Mouse (Mus musculus): ENCODE results near the gene Kifc3. TPM values are rescaled to one million over a fixed set of nuclear protein-coding genes. Genes with fewer than 3 reads are reported as not detected.
"Not testable (repeated sequence)": the region's sequence is repeated elsewhere in the genome, so short reads cannot be mapped to it uniquely, and the experiment has no call there.

Kifc3 gene
- polyA plus RNA-seq, 1 experiment from 2014 or later = 16.9 TPM

- Histone ChIP-seq H3K9me3 (replicated peaks; ENCODE audit: control insufficient read depth, low read length) (no peaks in the 10 kb centered on the region), H3K27me3 (ENCODE audit: control insufficient read depth, insufficient read depth, low read length) (no peaks in the 10 kb centered on the region), H3K4me2 (ENCODE audit: low read depth, low read length) (no peak overlapping the region), H3K4me1 (ENCODE audit: control insufficient read depth, insufficient read depth, low read length) (no peaks in the 10 kb centered on the region), H3K27ac (ENCODE audit: low read length) (no peak overlapping the region), H3K36me3 (ENCODE audit: control insufficient read depth, insufficient read depth) (no peaks in the 10 kb centered on the region), H3K4me3 (ENCODE audit: low read length) (no peak overlapping the region), H3K9ac (ENCODE audit: low read length) (no peak overlapping the region)
- WGBS = 63% methylated on average over 5 of the region's 5 CpGs
- ATAC-seq (replicated peaks; ENCODE audit: extremely low read depth, insufficient read depth, low FRiP score) = no peak
These were observed 34.9 kb downstream of the Kifc3 start for GRCm38 (mm10) chr8:95167726-95168125.

GRCm38 (mm10) chr8:95166400-95166799, 36.2 kb downstream of the Kifc3 start:
- Histone ChIP-seq H3K4me2 (ENCODE audit: low read depth, low read length) (no peak overlapping the region), H3K27me3 (ENCODE audit: control insufficient read depth, insufficient read depth, low read length) (no peaks in the 10 kb centered on the region), H3K4me1 (ENCODE audit: control insufficient read depth, insufficient read depth, low read length) (no peaks in the 10 kb centered on the region), H3K27ac (ENCODE audit: low read length) (no peak overlapping the region), H3K9ac (ENCODE audit: low read length) (no peak overlapping the region), H3K4me3 (ENCODE audit: low read length) (no peak overlapping the region), H3K36me3 (ENCODE audit: control insufficient read depth, insufficient read depth) (no peaks in the 10 kb centered on the region), H3K9me3 (replicated peaks; ENCODE audit: control insufficient read depth, low read length) (no peaks in the 10 kb centered on the region)
- 82% methylated on average over 7 of the region's 7 CpGs for WGBS
- no peak for ATAC-seq (replicated peaks; ENCODE audit: extremely low read depth, insufficient read depth, low FRiP score)

GRCm38 (mm10) chr8:95165923-95166322, 36.7 kb downstream of the Kifc3 start:
- no peaks in the 10 kb centered on the region for H3K9me3 ChIP-seq (replicated peaks; ENCODE audit: control insufficient read depth, low read length)
- H3K4me3 ChIP-seq (ENCODE audit: low read length) = no peak overlapping the region
- H3K36me3 ChIP-seq (ENCODE audit: control insufficient read depth, insufficient read depth) = no peaks in the 10 kb centered on the region
- no peak for ATAC-seq (replicated peaks; ENCODE audit: extremely low read depth, insufficient read depth, low FRiP score)
- H3K27ac ChIP-seq (ENCODE audit: low read length) = no peak overlapping the region
- no peak overlapping the region for H3K9ac ChIP-seq (ENCODE audit: low read length)
- WGBS = 63% methylated on average over 11 of the region's 11 CpGs
- no peaks in the 10 kb centered on the region for H3K4me1 ChIP-seq (ENCODE audit: control insufficient read depth, insufficient read depth, low read length)
- no peak overlapping the region for H3K4me2 ChIP-seq (ENCODE audit: low read depth, low read length)
- H3K27me3 ChIP-seq (ENCODE audit: control insufficient read depth, insufficient read depth, low read length) = no peaks in the 10 kb centered on the region

GRCm38 (mm10) chr8:95164469-95164868, 38.1 kb downstream of the Kifc3 start:
- Histone ChIP-seq H3K27me3 (ENCODE audit: control insufficient read depth, insufficient read depth, low read length) (no peaks in the 10 kb centered on the region), H3K9me3 (replicated peaks; ENCODE audit: control insufficient read depth, low read length) (no peaks in the 10 kb centered on the region), H3K27ac (ENCODE audit: low read length) (no peak overlapping the region), H3K4me1 (ENCODE audit: control insufficient read depth, insufficient read depth, low read length) (no peaks in the 10 kb centered on the region), H3K4me3 (ENCODE audit: low read length) (no peak overlapping the region), H3K9ac (ENCODE audit: low read length) (no peak overlapping the region), H3K36me3 (ENCODE audit: control insufficient read depth, insufficient read depth) (no peaks in the 10 kb centered on the region), H3K4me2 (ENCODE audit: low read depth, low read length) (no peak overlapping the region)
- WGBS = 53% methylated on average over 7 of the region's 7 CpGs
- ATAC-seq (replicated peaks; ENCODE audit: extremely low read depth, insufficient read depth, low FRiP score) = no peak

- not testable (repeated sequence) for H3K4me1 ChIP-seq (ENCODE audit: control insufficient read depth, insufficient read depth, low read length); H3K27me3 ChIP-seq (ENCODE audit: control insufficient read depth, insufficient read depth, low read length); ATAC-seq (replicated peaks; ENCODE audit: extremely low read depth, insufficient read depth, low FRiP score); H3K4me2 ChIP-seq (ENCODE audit: low read depth, low read length); H3K9ac ChIP-seq (ENCODE audit: low read length); H3K9me3 ChIP-seq (replicated peaks; ENCODE audit: control insufficient read depth, low read length); H3K36me3 ChIP-seq (ENCODE audit: control insufficient read depth, insufficient read depth); H3K4me3 ChIP-seq (ENCODE audit: low read length); H3K27ac ChIP-seq (ENCODE audit: low read length)
- 83% methylated on average over 2 of the region's 2 CpGs for WGBS
These were observed 38.6 kb downstream of the Kifc3 start for GRCm38 (mm10) chr8:95163969-95164368.

- Histone ChIP-seq H3K27me3 (ENCODE audit: control insufficient read depth, insufficient read depth, low read length) (no peaks in the 10 kb centered on the region), H3K9ac (ENCODE audit: low read length) (no peak overlapping the region), H3K4me2 (ENCODE audit: low read depth, low read length) (no peak overlapping the region), H3K4me3 (ENCODE audit: low read length) (no peak overlapping the region), H3K36me3 (ENCODE audit: control insufficient read depth, insufficient read depth) (no peaks in the 10 kb centered on the region), H3K9me3 (replicated peaks; ENCODE audit: control insufficient read depth, low read length) (no peaks in the 10 kb centered on the region), H3K4me1 (ENCODE audit: control insufficient read depth, insufficient read depth, low read length) (no peaks in the 10 kb centered on the region), H3K27ac (ENCODE audit: low read length) (no peak overlapping the region)
- ATAC-seq (replicated peaks; ENCODE audit: extremely low read depth, insufficient read depth, low FRiP score) = no peak
- WGBS = 40% methylated on average over 6 of the region's 6 CpGs
These were observed 39.8 kb downstream of the Kifc3 start for GRCm38 (mm10) chr8:95162785-95163184.

- H3K4me2 ChIP-seq (ENCODE audit: low read depth, low read length) = no peak overlapping the region
- 69% methylated on average over 3 of the region's 3 CpGs for WGBS
- ATAC-seq (replicated peaks; ENCODE audit: extremely low read depth, insufficient read depth, low FRiP score) = no peak
These were observed 43.3 kb downstream of the Kifc3 start for GRCm38 (mm10) chr8:95159344-95159743.

GRCm38 (mm10) chr8:95158654-95159053, 44.0 kb downstream of the Kifc3 start:
- no peaks in the 10 kb centered on the region for H3K36me3 ChIP-seq (ENCODE audit: control insufficient read depth, insufficient read depth)
- H3K4me3 ChIP-seq (ENCODE audit: low read length) = no peak overlapping the region
- ATAC-seq (replicated peaks; ENCODE audit: extremely low read depth, insufficient read depth, low FRiP score) = no peak
- WGBS = 61% methylated on average over 8 of the region's 8 CpGs
- H3K9ac ChIP-seq (ENCODE audit: low read length) = no peak overlapping the region
- H3K4me1 ChIP-seq (ENCODE audit: control insufficient read depth, insufficient read depth, low read length) = peaks cover 5% of the 10 kb centered on the region; the same call in 1 of the 2 replicates
- H3K27ac ChIP-seq (ENCODE audit: low read length) = no peak overlapping the region
- H3K4me2 ChIP-seq (ENCODE audit: low read depth, low read length) = no peak overlapping the region
- no peaks in the 10 kb centered on the region for H3K27me3 ChIP-seq (ENCODE audit: control insufficient read depth, insufficient read depth, low read length)
- no peaks in the 10 kb centered on the region for H3K9me3 ChIP-seq (replicated peaks; ENCODE audit: control insufficient read depth, low read length)

More at GRCm38 (mm10) chr8:95159344-95159743, 43.3 kb downstream of the Kifc3 start:
- Histone ChIP-seq H3K9ac (ENCODE audit: low read length) (no peak overlapping the region), H3K27ac (ENCODE audit: low read length) (no peak overlapping the region), H3K4me1 (ENCODE audit: control insufficient read depth, insufficient read depth, low read length) (peaks cover 5% of the 10 kb centered on the region; the same call in 1 of the 2 replicates), H3K9me3 (replicated peaks; ENCODE audit: control insufficient read depth, low read length) (no peaks in the 10 kb centered on the region), H3K36me3 (ENCODE audit: control insufficient read depth, insufficient read depth) (no peaks in the 10 kb centered on the region), H3K4me3 (ENCODE audit: low read length) (no peak overlapping the region), H3K27me3 (ENCODE audit: control insufficient read depth, insufficient read depth, low read length) (no peaks in the 10 kb centered on the region)

GRCm38 (mm10) chr8:95157145-95157544, 45.5 kb downstream of the Kifc3 start:
- H3K4me1 ChIP-seq (ENCODE audit: control insufficient read depth, insufficient read depth, low read length) = peaks cover 5% of the 10 kb centered on the region; the same call in 1 of the 2 replicates
- 70% methylated on average over 3 of the region's 3 CpGs for WGBS
- H3K4me3 ChIP-seq (ENCODE audit: low read length) = no peak overlapping the region
- no peak overlapping the region for H3K4me2 ChIP-seq (ENCODE audit: low read depth, low read length)
- no peak overlapping the region for H3K9ac ChIP-seq (ENCODE audit: low read length)
- no peaks in the 10 kb centered on the region for H3K27me3 ChIP-seq (ENCODE audit: control insufficient read depth, insufficient read depth, low read length)
- H3K9me3 ChIP-seq (replicated peaks; ENCODE audit: control insufficient read depth, low read length) = no peaks in the 10 kb centered on the region
- H3K27ac ChIP-seq (ENCODE audit: low read length) = no peak overlapping the region
- H3K36me3 ChIP-seq (ENCODE audit: control insufficient read depth, insufficient read depth) = no peaks in the 10 kb centered on the region
- no peak for ATAC-seq (replicated peaks; ENCODE audit: extremely low read depth, insufficient read depth, low FRiP score)

Data from heart, embryonic 16.5 days (tissue).